Mouse (Mus musculus): ENCODE results near the gene 2010111I01Rik.
A peak's percentile ranks its signal among the peaks of the same experiment; 100 is the strongest.
"Not testable (repeated sequence)": the region's sequence is repeated elsewhere in the genome, so short reads cannot be mapped to it uniquely, and the experiment has no call there.

2010111I01Rik gene

GRCm38 (mm10) chr13:63223026-63223770 is 258.5 kb downstream of the 2010111I01Rik start:
- no peak for DNase-seq (ENCODE audit: low read depth, low spot score)

GRCm38 (mm10) chr13:63225796-63226583 is 261.3 kb downstream of the 2010111I01Rik start:
- H3K36me3 ChIP-seq (ENCODE audit: control insufficient read depth, insufficient read depth, low read length, poor library complexity, severe bottlenecking): no peaks in the 10 kb centered on the region
- DNase-seq (ENCODE audit: low read depth, low spot score): no peak
- no peaks in the 10 kb centered on the region for H3K27me3 ChIP-seq (ENCODE audit: control insufficient read depth, insufficient read depth, low read length, poor library complexity, severe bottlenecking)

More at GRCm38 (mm10) chr13:63223026-63223770, 258.5 kb downstream of the 2010111I01Rik start:
- H3K36me3 ChIP-seq (ENCODE audit: control insufficient read depth, insufficient read depth, low read length, poor library complexity, severe bottlenecking): no peaks in the 10 kb centered on the region
- no peaks in the 10 kb centered on the region for H3K27me3 ChIP-seq (ENCODE audit: control insufficient read depth, insufficient read depth, low read length, poor library complexity, severe bottlenecking)

- Histone ChIP-seq H3K36me3 (ENCODE audit: control insufficient read depth, insufficient read depth, low read length, poor library complexity, severe bottlenecking) (no peaks in the 10 kb centered on the region), H3K27me3 (ENCODE audit: control insufficient read depth, insufficient read depth, low read length, poor library complexity, severe bottlenecking) (no peaks in the 10 kb centered on the region)
- DNase-seq (ENCODE audit: low read depth, low spot score): no peak
Observed at GRCm38 (mm10) chr13:63227785-63228184, 263.1 kb downstream of the 2010111I01Rik start.

GRCm38 (mm10) chr13:63230955-63231701 is 266.4 kb downstream of the 2010111I01Rik start:
- Histone ChIP-seq H3K27me3 (ENCODE audit: control insufficient read depth, insufficient read depth, low read length, poor library complexity, severe bottlenecking) (no peaks in the 10 kb centered on the region), H3K36me3 (ENCODE audit: control insufficient read depth, insufficient read depth, low read length, poor library complexity, severe bottlenecking) (no peaks in the 10 kb centered on the region)
- DNase-seq (ENCODE audit: low read depth, low spot score): no peak

- Histone ChIP-seq H3K27me3 (ENCODE audit: control insufficient read depth, insufficient read depth, low read length, poor library complexity, severe bottlenecking) (no peaks in the 10 kb centered on the region), H3K36me3 (ENCODE audit: control insufficient read depth, insufficient read depth, low read length, poor library complexity, severe bottlenecking) (no peaks in the 10 kb centered on the region)
- no peak for DNase-seq (ENCODE audit: low read depth, low spot score)
Observed at GRCm38 (mm10) chr13:63231702-63232070, 267.0 kb downstream of the 2010111I01Rik start.

GRCm38 (mm10) chr13:63232558-63232957 is 267.9 kb downstream of the 2010111I01Rik start:
- Histone ChIP-seq H3K27me3 (ENCODE audit: control insufficient read depth, insufficient read depth, low read length, poor library complexity, severe bottlenecking) (no peaks in the 10 kb centered on the region), H3K36me3 (ENCODE audit: control insufficient read depth, insufficient read depth, low read length, poor library complexity, severe bottlenecking) (no peaks in the 10 kb centered on the region)
- no peak for DNase-seq (ENCODE audit: low read depth, low spot score)

GRCm38 (mm10) chr13:63234520-63234919 is 269.8 kb downstream of the 2010111I01Rik start:
- DNase-seq (ENCODE audit: low read depth, low spot score); H3K36me3 ChIP-seq (ENCODE audit: control insufficient read depth, insufficient read depth, low read length, poor library complexity, severe bottlenecking); H3K27me3 ChIP-seq (ENCODE audit: control insufficient read depth, insufficient read depth, low read length, poor library complexity, severe bottlenecking): not testable (repeated sequence)

- Histone ChIP-seq H3K36me3 (ENCODE audit: control insufficient read depth, insufficient read depth, low read length, poor library complexity, severe bottlenecking) (no peaks in the 10 kb centered on the region), H3K27me3 (ENCODE audit: control insufficient read depth, insufficient read depth, low read length, poor library complexity, severe bottlenecking) (no peaks in the 10 kb centered on the region)
- no peak for DNase-seq (ENCODE audit: low read depth, low spot score)
Observed at GRCm38 (mm10) chr13:63235551-63235950, 270.9 kb downstream of the 2010111I01Rik start.

GRCm38 (mm10) chr13:63236159-63236893 is 271.6 kb downstream of the 2010111I01Rik start:
- DNase-seq (ENCODE audit: low read depth, low spot score): no peak

GRCm38 (mm10) chr13:63238045-63238444 is 273.4 kb downstream of the 2010111I01Rik start:
- Histone ChIP-seq H3K27me3 (ENCODE audit: control insufficient read depth, insufficient read depth, low read length, poor library complexity, severe bottlenecking) (no peaks in the 10 kb centered on the region), H3K36me3 (ENCODE audit: control insufficient read depth, insufficient read depth, low read length, poor library complexity, severe bottlenecking) (no peaks in the 10 kb centered on the region)
- DNase-seq (ENCODE audit: low read depth, low spot score): no peak

More at GRCm38 (mm10) chr13:63236159-63236893, 271.6 kb downstream of the 2010111I01Rik start:
- no peaks in the 10 kb centered on the region for H3K36me3 ChIP-seq (ENCODE audit: control insufficient read depth, insufficient read depth, low read length, poor library complexity, severe bottlenecking)
- no peaks in the 10 kb centered on the region for H3K27me3 ChIP-seq (ENCODE audit: control insufficient read depth, insufficient read depth, low read length, poor library complexity, severe bottlenecking)

- Histone ChIP-seq H3K36me3 (ENCODE audit: control insufficient read depth, insufficient read depth, low read length, poor library complexity, severe bottlenecking) (no peaks in the 10 kb centered on the region), H3K27me3 (ENCODE audit: control insufficient read depth, insufficient read depth, low read length, poor library complexity, severe bottlenecking) (no peaks in the 10 kb centered on the region)
- no peak for DNase-seq (ENCODE audit: low read depth, low spot score)
Observed at GRCm38 (mm10) chr13:63239301-63239804, 274.7 kb downstream of the 2010111I01Rik start.

- Histone ChIP-seq H3K36me3 (ENCODE audit: control insufficient read depth, insufficient read depth, low read length, poor library complexity, severe bottlenecking) (no peaks in the 10 kb centered on the region), H3K27me3 (ENCODE audit: control insufficient read depth, insufficient read depth, low read length, poor library complexity, severe bottlenecking) (no peaks in the 10 kb centered on the region)
- peak; percentile 74 for DNase-seq (ENCODE audit: low read depth, low spot score)
Observed at GRCm38 (mm10) chr13:63239877-63240671, 275.4 kb downstream of the 2010111I01Rik start.

GRCm38 (mm10) chr13:63240835-63241234 is 276.1 kb downstream of the 2010111I01Rik start:
- no peaks in the 10 kb centered on the region for H3K36me3 ChIP-seq (ENCODE audit: control insufficient read depth, insufficient read depth, low read length, poor library complexity, severe bottlenecking)
- H3K27me3 ChIP-seq (ENCODE audit: control insufficient read depth, insufficient read depth, low read length, poor library complexity, severe bottlenecking): no peaks in the 10 kb centered on the region
- no peak for DNase-seq (ENCODE audit: low read depth, low spot score)

Data from splenic B cell, adult 2 months (primary cell).